Mouse (Mus musculus) ES-Bruce4 (cell line): ENCODE measurements around the gene AU021092. TPM values are rescaled to one million over a fixed set of nuclear protein-coding genes. Genes with fewer than 3 reads are reported as not detected.

Experiments
- H3K27ac ChIP-seq: 2 replicates; pipeline ENCODE4 v1.5.1; 2012; ENCODE audit warnings: low read length, inconsistent platforms; ENCODE audit not compliant: insufficient read depth
- H3K27me3 ChIP-seq: 2 replicates; pipeline ENCODE4 v1.6.1; 2012; ENCODE audit warnings: mild to moderate bottlenecking, low read length, inconsistent platforms; ENCODE audit not compliant: control insufficient read depth, poor library complexity, insufficient read depth, severe bottlenecking
- H3K36me3 ChIP-seq: 2 replicates; pipeline ENCODE4 v1.6.1; 2012; ENCODE audit warnings: inconsistent platforms, mild to moderate bottlenecking, low read length, moderate library complexity; ENCODE audit not compliant: control insufficient read depth, poor library complexity, insufficient read depth, severe bottlenecking
- H3K4me1 ChIP-seq: one replicate; pipeline ENCODE4 v1.8.1; 2011; ENCODE audit warnings: low read length; ENCODE audit not compliant: control insufficient read depth, insufficient read depth
- H3K4me3 ChIP-seq: 2 replicates; pipeline ENCODE4 v1.5.1; 2011; ENCODE audit warnings: low read depth, mild to moderate bottlenecking, low read length
- H3K9ac ChIP-seq: 2 replicates; pipeline ENCODE4 v1.6.1; 2012; ENCODE audit warnings: low read depth, mild to moderate bottlenecking, inconsistent platforms; ENCODE audit not compliant: poor library complexity, severe bottlenecking
- H3K9me3 ChIP-seq: replicated peaks from 2 replicates; pipeline ENCODE4 v1.6.1; 2012; ENCODE audit warnings: mild to moderate bottlenecking, low read length, inconsistent platforms; ENCODE audit not compliant: control insufficient read depth, poor library complexity, insufficient read depth, severe bottlenecking
- CTCF ChIP-seq: IDR thresholded peaks from one replicate; pipeline ENCODE4 v1.8.1; 2011; ENCODE audit warnings: low read depth, low read length
- EP300 ChIP-seq: IDR thresholded peaks from 2 replicates; pipeline ENCODE4 v1.6.1; 2011; ENCODE audit warnings: low read depth, low read length; ENCODE audit not compliant: insufficient read depth
- POLR2A ChIP-seq: IDR thresholded peaks from one replicate; pipeline ENCODE4 v1.8.1; 2011; ENCODE audit warnings: low read length; ENCODE audit not compliant: insufficient read depth
- polyA plus RNA-seq: library from polyadenylated mRNA; stranded (reverse); fragments of >200 nt; gene quantifications from 2 replicates; pipeline ENCODE4 v1.2.4, GENCODE M21; 2011; ENCODE audit warnings: low read depth; ENCODE audit not compliant: missing spikeins, insufficient read depth, insufficient read length

The AU021092 gene
- polyA plus RNA-seq, 1 experiment = not detected

- Histone ChIP-seq H3K4me3 (no peak overlapping the region), H3K27ac (no peak overlapping the region), H3K9me3 (no peaks in the 10 kb centered on the region), H3K36me3 (no peaks in the 10 kb centered on the region), H3K27me3 (no peaks in the 10 kb centered on the region), H3K4me1 (no peaks in the 10 kb centered on the region), H3K9ac (no peak overlapping the region)
- TF ChIP-seq POLR2A (no peak), EP300 (no peak), CTCF (no peak)
These were observed 54.1 kb downstream of the AU021092 start for GRCm38 (mm10) chr16:5168038-5168437.

- Histone ChIP-seq H3K4me3 (no peak overlapping the region), H3K36me3 (no peaks in the 10 kb centered on the region), H3K9me3 (no peaks in the 10 kb centered on the region), H3K9ac (no peak overlapping the region), H3K27me3 (no peaks in the 10 kb centered on the region), H3K4me1 (no peaks in the 10 kb centered on the region), H3K27ac (no peak overlapping the region)
- no peak for TF ChIP-seq CTCF
- no peak for TF ChIP-seq POLR2A
- no peak for TF ChIP-seq EP300
These were observed 57.8 kb downstream of the AU021092 start for GRCm38 (mm10) chr16:5164327-5164726.

Other genes starting within 250 kb of the AU021092 start
- not detected in 2 replicates for gene Sept12, start 224.4 kb downstream of the AU021092 start, polyA plus RNA-seq
- gene Smim22, start 215.0 kb downstream of the AU021092 start, polyA plus RNA-seq = 7.7 and 10.1 TPM in 2 replicates
- 40.8 and 44.5 TPM in 2 replicates for gene Rogdi, start 208.7 kb downstream of the AU021092 start, polyA plus RNA-seq
- gene Glyr1, start 172.4 kb downstream of the AU021092 start, polyA plus RNA-seq = 85.9 and 92.5 TPM in 2 replicates
- 25.3 and 25.9 TPM in 2 replicates for gene Ubn1, start 172.2 kb downstream of the AU021092 start, polyA plus RNA-seq
- gene Ppl, start 89.9 kb downstream of the AU021092 start, polyA plus RNA-seq = 11.4 and 12.1 TPM in 2 replicates
- gene Sec14l5, start 75.2 kb downstream of the AU021092 start, polyA plus RNA-seq = 2.4 and 3.0 TPM in 2 replicates
- 3.9 and 5.1 TPM in 2 replicates for gene Nagpa, start 18.3 kb downstream of the AU021092 start, polyA plus RNA-seq
- gene Alg1, start 11.3 kb upstream of the AU021092 start, polyA plus RNA-seq = 9.1 and 13.4 TPM in 2 replicates
- gene Eef2kmt, start 33.7 kb upstream of the AU021092 start, polyA plus RNA-seq = 21.9 and 25.5 TPM in 2 replicates